Mouse (Mus musculus) heart, embryonic 14.5 days (tissue): ENCODE measurements around the gene Borcs8. TPM values are rescaled to one million over a fixed set of nuclear protein-coding genes. Genes with fewer than 3 reads are reported as not detected.
A peak's percentile ranks its signal among the peaks of the same experiment; 100 is the strongest.

ENCODE experiments used
- ATAC-seq: fragments of 200-750 bp; cut with Nextera tagmentation; 2 replicates; pipeline ENCODE4 v1.8.0; 2017; ENCODE audit warnings: low read depth, moderate TSS enrichment; ENCODE audit not compliant: insufficient number of reproducible peaks, insufficient read depth, low FRiP score
- H3K27ac ChIP-seq, 2 experiments: fragments of 200-500 bp in 1 of 2; fragments of 300-500 bp in 1 of 2; sonication (generic) in 1 of 2; replicated peaks in 1 of 2; 2 replicates each; pipeline ENCODE4 v1.5.1; 2012 to 2014; ENCODE audit warnings: low read depth in 2 of 2, low read length in 2 of 2, control low read depth in 1 of 2, mild to moderate bottlenecking in 1 of 2, mixed read lengths in 1 of 2; ENCODE audit not compliant: control insufficient read depth in 1 of 2, insufficient read depth in 1 of 2
- H3K27me3 ChIP-seq: fragments of 300-500 bp; sonication (generic); 2 replicates; pipeline ENCODE4 v1.6.1; 2014; ENCODE audit warnings: mild to moderate bottlenecking, low read length, control low read depth; ENCODE audit not compliant: control insufficient read depth, insufficient read depth
- H3K36me3 ChIP-seq: fragments of 300-500 bp; sonication (generic); 2 replicates; pipeline ENCODE4 v1.6.1; 2014; ENCODE audit warnings: mild to moderate bottlenecking, control low read depth, low read length, mixed read lengths; ENCODE audit not compliant: control insufficient read depth, insufficient read depth
- H3K4me1 ChIP-seq, 2 experiments: fragments of 200-500 bp in 1 of 2; fragments of 300-500 bp in 1 of 2; sonication (generic) in 1 of 2; 2 replicates each; pipeline ENCODE4 v1.6.1; 2012 to 2014; ENCODE audit warnings: low read length in 2 of 2, control low read depth in 1 of 2, mixed read lengths in 1 of 2; ENCODE audit not compliant: control insufficient read depth in 2 of 2, insufficient read depth in 2 of 2
- H3K4me2 ChIP-seq: fragments of 300-500 bp; sonication (generic); 2 replicates; pipeline ENCODE4 v1.6.1; 2014; ENCODE audit warnings: mild to moderate bottlenecking, low read length
- H3K4me3 ChIP-seq, 2 experiments: fragments of 200-500 bp in 1 of 2; fragments of 300-500 bp in 1 of 2; sonication (generic) in 1 of 2; 2 replicates each; pipeline ENCODE4 v1.5.1; 2012 to 2014; ENCODE audit warnings: low read length in 2 of 2, mild to moderate bottlenecking in 2 of 2, control low read depth in 1 of 2, low read depth in 1 of 2, moderate library complexity in 1 of 2; ENCODE audit not compliant: control insufficient read depth in 1 of 2, insufficient read depth in 1 of 2
- H3K9ac ChIP-seq: fragments of 300-500 bp; sonication (generic); 2 replicates; pipeline ENCODE4 v1.6.1; 2014; ENCODE audit warnings: mild to moderate bottlenecking, low read length
- H3K9me3 ChIP-seq: fragments of 300-500 bp; sonication (generic); 2 replicates; pipeline ENCODE4 v1.6.1; 2016; ENCODE audit warnings: low read length, control low read depth; ENCODE audit not compliant: control insufficient read depth
- WGBS: fragments of 180-500 bp; shearing (Covaris S2); extraction: QIAGEN DNeasy Blood & Tissue Kit; methylation state at CpG from one replicate; pipeline ENCODE4 v1.1.7; 2014; 5-methylcytosine and 5-hydroxymethylcytosine counted together
- polyA plus RNA-seq: library from polyadenylated mRNA; unstranded; fragments of >200 nt; fragmentation: Nextera tagmentation; extraction: Ambion mirVana; gene quantifications from 2 replicates; pipeline ENCODE4 v1.2.1, GENCODE M21; 2014

Borcs8 gene
- polyA plus RNA-seq, 1 experiment from 2014 or later, result 46.7 TPM

DNA sequence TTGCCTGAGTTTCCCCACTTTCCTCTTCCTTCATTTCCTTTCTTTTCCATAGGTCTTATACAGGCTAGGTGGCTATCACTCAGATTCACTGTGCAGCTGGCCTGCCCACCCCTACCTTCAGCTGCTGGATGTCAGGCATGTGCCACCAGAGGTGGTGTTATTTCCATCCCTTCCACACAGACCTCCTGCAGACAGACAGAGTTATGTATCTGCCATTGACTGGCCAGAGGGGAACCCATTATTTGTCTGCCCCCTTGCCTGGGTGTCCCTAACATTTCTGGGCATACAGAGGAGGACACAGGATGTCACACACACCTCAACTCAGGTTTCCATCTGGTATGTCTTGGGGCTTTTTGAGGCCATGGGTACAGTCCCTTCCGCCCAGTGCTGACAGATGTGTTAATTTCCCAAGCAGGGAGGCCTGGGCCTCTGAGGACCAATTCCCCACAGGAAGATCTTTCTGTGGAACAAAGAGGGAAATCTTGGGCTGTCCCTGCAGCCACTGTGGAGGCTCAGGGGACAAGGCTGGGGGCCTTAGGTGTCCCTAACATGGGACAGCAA lies 18.0 kb downstream of the Borcs8 start:
- H3K36me3 ChIP-seq, result no peaks in the 10 kb centered on the region
- no peak for ATAC-seq
- no peak overlapping the region for H3K4me3 ChIP-seq
- H3K4me2 ChIP-seq, result no peak overlapping the region
- H3K27me3 ChIP-seq, result peaks cover 3% of the 10 kb centered on the region
- WGBS, result 86% methylated on average over 1 of the region's 1 CpGs
- no peaks in the 10 kb centered on the region for H3K9me3 ChIP-seq
- no peak overlapping the region for H3K9ac ChIP-seq
- peaks cover 0 to 2% of the 10 kb centered on the region in 2 experiments; a peak in 1 of 4 replicates for H3K4me1 ChIP-seq
- no peak overlapping the region for H3K27ac ChIP-seq

DNA sequence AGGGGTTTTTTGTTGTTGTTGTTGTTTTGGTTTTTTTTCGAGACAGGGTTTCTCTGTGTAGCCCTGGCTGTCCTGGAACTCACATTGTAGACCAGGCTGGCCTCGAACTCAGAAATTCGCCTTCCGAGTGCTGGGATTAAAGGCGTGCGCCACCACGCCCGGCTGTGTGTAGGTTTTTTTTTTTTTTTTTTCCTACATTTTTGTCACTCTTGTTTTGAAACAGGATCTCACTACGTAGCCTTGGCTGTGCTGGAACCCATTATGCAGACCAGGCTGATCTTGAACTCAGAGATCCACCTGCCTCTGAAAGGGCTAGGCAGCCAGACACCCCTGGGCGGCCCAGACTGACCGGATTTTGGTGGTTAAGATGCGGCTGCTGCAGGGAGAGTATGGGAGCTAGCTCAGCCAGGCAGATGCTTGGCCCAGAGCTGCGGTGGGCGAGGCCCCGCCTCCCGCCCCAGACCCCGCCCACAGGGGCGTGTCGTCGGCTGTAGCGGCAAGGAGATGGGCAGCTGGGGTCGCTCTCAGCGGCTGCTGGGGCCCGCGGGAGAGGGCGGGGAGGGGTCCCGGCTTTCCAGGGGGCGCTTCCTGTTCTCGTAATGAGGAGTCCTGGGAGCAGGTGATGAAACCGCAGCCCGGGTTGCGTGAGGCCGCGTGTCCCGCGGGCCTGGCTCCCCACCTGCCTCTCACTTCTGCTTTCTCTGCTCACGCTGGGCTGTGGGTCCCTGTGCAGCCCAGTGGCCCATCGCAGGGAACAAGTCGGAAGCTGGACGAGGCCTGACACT lies 19.0 kb downstream of the Borcs8 start:
- WGBS, result 10% methylated on average over 40 of the region's 40 CpGs
- Histone ChIP-seq H3K4me3 (peak overlapping the region; percentile 33 to 50), H3K27me3 (peaks cover 1% of the 10 kb centered on the region), H3K9me3 (no peaks in the 10 kb centered on the region), H3K27ac (no peak overlapping the region), H3K36me3 (no peaks in the 10 kb centered on the region), H3K9ac (peak overlapping the region; percentile 64), H3K4me2 (peak overlapping the region; percentile 87), H3K4me1 (0 out of 4 replicates have a peak, but pooled peaks cover 0 to 2% of the 10 kb centered on the region in 2 experiments)
- peak; percentile 69 for ATAC-seq

DNA sequence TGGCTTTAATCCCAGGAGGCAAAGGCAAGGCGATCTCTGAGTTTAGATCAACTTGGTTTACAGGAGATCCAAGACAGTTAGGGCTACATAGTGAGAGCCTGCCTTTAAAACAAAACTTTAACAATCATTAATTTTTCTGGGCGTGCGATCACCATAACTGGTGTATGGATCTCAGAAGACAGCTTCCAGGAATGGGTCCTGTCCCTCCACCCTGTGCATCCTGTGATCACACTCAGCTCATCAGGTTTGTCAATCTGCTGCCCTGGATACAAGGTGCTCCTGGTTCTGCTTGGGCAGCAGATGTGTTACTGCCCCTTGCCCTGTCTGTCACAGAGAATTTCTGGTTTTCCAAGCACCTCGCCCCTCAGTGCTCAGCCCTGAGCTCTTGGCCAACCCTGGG lies 19.9 kb downstream of the Borcs8 start:
- 75% methylated on average over 4 of the region's 4 CpGs for WGBS
- H3K4me1 ChIP-seq, result 0 out of 4 replicates have a peak, but pooled peaks cover 0 to 2% of the 10 kb centered on the region in 2 experiments
- no peak overlapping the region for H3K4me3 ChIP-seq
- H3K27me3 ChIP-seq, result peaks cover 8% of the 10 kb centered on the region
- no peak overlapping the region for H3K4me2 ChIP-seq
- H3K27ac ChIP-seq, result no peak overlapping the region
- H3K36me3 ChIP-seq, result no peaks in the 10 kb centered on the region
- no peaks in the 10 kb centered on the region for H3K9me3 ChIP-seq
- H3K9ac ChIP-seq, result no peak overlapping the region
- no peak for ATAC-seq

DNA sequence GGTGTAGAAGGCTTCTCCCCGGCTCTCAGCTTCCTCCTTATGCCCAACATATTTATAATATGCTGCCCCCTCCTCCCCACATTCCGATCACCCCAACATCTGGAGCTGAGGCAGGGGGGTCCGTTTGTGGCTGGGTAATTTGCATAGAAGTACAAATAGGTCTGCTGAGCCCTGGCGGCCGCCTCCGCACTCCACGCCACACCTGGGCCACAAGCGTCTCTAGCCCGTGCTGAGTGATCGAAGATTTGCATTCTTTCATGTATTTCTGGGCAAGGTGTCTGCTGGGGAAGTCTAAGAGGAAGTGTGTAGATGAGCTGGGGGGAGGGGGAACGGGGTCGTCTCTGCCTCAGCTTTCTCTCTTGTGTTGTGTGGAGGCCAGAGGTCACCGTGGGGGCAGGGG lies 20.7 kb downstream of the Borcs8 start:
- ATAC-seq, result no peak
- Histone ChIP-seq H3K4me2 (no peak overlapping the region), H3K27me3 (peaks cover 11% of the 10 kb centered on the region), H3K27ac (no peak overlapping the region), H3K4me3 (no peak overlapping the region), H3K9me3 (no peaks in the 10 kb centered on the region), H3K4me1 (0 out of 4 replicates have a peak, but pooled peaks cover 0 to 2% of the 10 kb centered on the region in 2 experiments), H3K9ac (no peak overlapping the region), H3K36me3 (no peaks in the 10 kb centered on the region)
- 60% methylated on average over 13 of the region's 13 CpGs for WGBS

DNA sequence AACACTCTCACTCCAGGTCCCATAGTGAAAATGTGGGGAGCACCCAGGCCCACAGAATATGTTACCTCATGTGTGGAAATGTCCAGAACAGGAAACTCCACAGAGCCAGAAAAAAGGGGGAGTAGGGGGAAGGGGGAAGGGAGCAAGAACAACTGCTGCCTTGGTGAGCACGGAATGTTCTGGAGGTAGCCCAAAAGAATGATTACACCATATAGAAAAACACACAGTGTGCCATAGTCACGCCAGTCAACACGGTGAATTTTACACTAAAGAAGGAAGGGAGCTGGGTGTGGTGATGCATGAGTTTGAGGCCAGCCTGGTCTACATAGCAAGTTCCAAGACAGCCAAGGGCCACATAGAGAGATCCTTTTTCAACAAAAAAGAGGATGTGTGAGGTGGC lies 24.0 kb downstream of the Borcs8 start:
- no peak overlapping the region for H3K27ac ChIP-seq
- ATAC-seq, result no peak
- H3K4me2 ChIP-seq, result no peak overlapping the region
- H3K9me3 ChIP-seq, result no peaks in the 10 kb centered on the region
- H3K4me3 ChIP-seq, result no peak overlapping the region
- H3K27me3 ChIP-seq, result peaks cover 27% of the 10 kb centered on the region
- 86% methylated on average over 3 of the region's 3 CpGs for WGBS
- H3K36me3 ChIP-seq, result no peaks in the 10 kb centered on the region
- no peaks in the 10 kb centered on the region for H3K4me1 ChIP-seq
- no peak overlapping the region for H3K9ac ChIP-seq

DNA sequence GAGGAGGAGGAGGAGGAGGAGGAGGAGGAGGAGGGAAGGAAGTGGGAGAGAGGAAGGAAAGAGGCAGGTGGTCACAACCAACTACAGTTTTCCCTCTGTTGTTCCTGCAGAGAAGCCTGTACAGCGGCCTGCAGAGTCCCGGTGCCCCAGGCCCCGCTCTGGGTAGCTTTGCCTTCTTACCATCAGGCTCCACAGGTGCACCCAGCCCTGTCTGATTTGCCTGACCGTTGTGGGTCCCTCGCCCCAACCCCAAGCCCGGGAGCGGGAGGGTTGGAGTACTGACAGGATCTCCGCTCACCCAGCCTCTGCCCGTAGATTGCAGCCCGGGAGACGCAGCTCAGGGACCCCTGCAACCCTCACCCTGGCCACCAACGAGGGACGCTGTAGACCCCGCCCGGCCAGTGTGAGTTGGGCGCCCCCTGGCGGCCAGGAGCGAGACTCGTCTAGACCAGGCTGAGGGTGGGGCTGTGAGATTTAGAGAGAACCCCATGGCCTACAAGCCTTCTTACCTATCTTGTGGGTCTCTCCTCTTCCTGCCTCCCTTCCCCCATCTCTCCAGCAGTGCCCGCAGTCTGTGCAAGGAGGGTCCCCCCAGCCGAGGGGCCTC lies 27.3 kb downstream of the Borcs8 start:
- H3K4me3 ChIP-seq, result peak overlapping the region; percentile 15 to 19; a peak in 1 of 4 replicates

DNA sequence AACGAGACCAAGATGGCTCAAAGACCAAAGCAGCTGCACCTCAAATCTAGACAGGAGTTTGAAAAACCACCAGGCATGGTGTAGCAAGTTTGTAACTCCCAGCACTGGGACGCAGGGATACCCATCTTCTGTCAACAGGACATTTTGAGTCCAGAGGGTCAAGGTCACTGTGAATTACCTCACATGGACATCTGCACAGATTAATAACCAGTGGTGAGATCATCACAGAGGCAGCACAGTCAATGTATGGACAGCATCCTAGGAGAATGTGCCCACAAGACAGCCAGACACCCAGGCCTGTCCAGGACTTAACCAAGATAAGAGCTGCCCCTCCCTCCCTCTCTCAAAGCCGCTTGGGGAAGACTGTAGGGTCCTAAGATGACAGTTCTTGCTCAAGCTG lies 30.8 kb downstream of the Borcs8 start:
- no peak overlapping the region for H3K4me2 ChIP-seq

More for the DNA sequence above, 27.3 kb downstream of the Borcs8 start:
- Histone ChIP-seq H3K9me3 (no peaks in the 10 kb centered on the region), H3K9ac (peak overlapping the region; percentile 28; the same call in 1 of the 2 replicates), H3K27ac (no peak overlapping the region), H3K4me1 (peaks cover 0 to 1% of the 10 kb centered on the region in 2 experiments; a peak in 1 of 4 replicates), H3K27me3 (peaks cover 27% of the 10 kb centered on the region), H3K36me3 (no peaks in the 10 kb centered on the region), H3K4me2 (peak overlapping the region; percentile 58)
- 0 out of 2 replicates have a peak, but pooled peaks have one; percentile 41 for ATAC-seq
- 4% methylated on average over 21 of the region's 21 CpGs for WGBS

More for the DNA sequence above, 30.8 kb downstream of the Borcs8 start:
- 59% methylated on average over 3 of the region's 3 CpGs for WGBS
- no peak overlapping the region for H3K27ac ChIP-seq
- H3K27me3 ChIP-seq, result peaks cover 15% of the 10 kb centered on the region
- ATAC-seq, result no peak
- H3K9ac ChIP-seq, result no peak overlapping the region
- H3K4me3 ChIP-seq, result no peak overlapping the region
- no peaks in the 10 kb centered on the region for H3K9me3 ChIP-seq
- peaks cover 6% of the 10 kb centered on the region for H3K36me3 ChIP-seq
- H3K4me1 ChIP-seq, result peaks cover 10 to 24% of the 10 kb centered on the region in 2 experiments
